Mouse (Mus musculus): Measurements from ENCODE around the gene Dexi.

The Dexi gene

DNA sequence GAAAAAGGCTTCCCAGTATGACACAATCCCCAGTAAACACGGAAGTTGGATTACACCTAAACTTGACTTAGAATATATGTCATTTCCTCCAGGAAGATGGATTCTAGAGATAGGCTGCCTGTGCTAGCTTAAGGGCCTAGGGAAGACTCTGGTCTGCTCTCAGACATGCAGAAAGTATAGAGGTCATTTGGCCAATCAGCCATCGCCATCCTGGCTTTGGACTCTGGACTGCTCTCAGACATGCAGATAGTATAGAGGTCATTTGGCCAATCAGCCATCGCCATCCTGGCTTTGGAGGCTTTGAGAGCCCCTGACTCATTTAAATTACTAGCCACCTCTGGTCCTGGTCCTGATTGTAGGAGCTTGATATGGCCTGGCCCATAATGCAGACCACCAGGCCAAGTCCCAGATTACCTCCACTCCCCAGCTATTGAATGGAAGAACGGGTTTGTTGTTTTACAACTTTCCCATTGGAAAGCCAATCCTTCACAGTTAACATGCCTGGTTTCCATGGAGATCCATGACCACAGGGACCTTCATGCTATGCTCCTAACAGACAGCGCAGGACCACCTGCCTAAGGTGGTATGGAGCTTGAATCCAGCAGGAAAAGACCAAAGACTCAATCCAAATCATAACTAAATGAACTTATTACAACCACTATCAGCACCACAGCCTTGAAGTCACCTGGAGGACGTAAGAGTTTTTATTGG is 88.8 kb downstream of the Dexi start:
- DNase-seq (ENCODE audit: low spot score): no peak
